Mouse (Mus musculus) limb, embryonic 11.5 days (tissue): ENCODE measurements around the gene Pigh. TPM values are rescaled to one million over a fixed set of nuclear protein-coding genes. Genes with fewer than 3 reads are reported as not detected.

Source experiments
- ATAC-seq: fragments of 200-750 bp; cut with Nextera tagmentation; 2 replicates; pipeline ENCODE4 v1.8.0; 2017; ENCODE audit warnings: low read depth; ENCODE audit not compliant: insufficient number of reproducible peaks, low FRiP score, low TSS enrichment
- DNase-seq: peaks from one replicate; pipeline ENCODE4 v3.0.0-alpha.2; 2015; ENCODE audit warnings: low spot score
- H3K27ac ChIP-seq: fragments of 300-500 bp; sonication (generic); replicated peaks from 2 replicates; pipeline ENCODE4 v1.5.1; 2014; ENCODE audit warnings: low read depth, mild to moderate bottlenecking, low read length
- H3K27me3 ChIP-seq: fragments of 300-500 bp; sonication (generic); 2 replicates; pipeline ENCODE4 v1.6.1; 2014; ENCODE audit warnings: mild to moderate bottlenecking, low read length, mixed read lengths; ENCODE audit not compliant: control insufficient read depth, insufficient read depth
- H3K36me3 ChIP-seq: fragments of 300-500 bp; sonication (generic); 2 replicates; pipeline ENCODE4 v1.6.1; 2014; ENCODE audit warnings: mild to moderate bottlenecking, low read length, moderate library complexity, mixed read lengths; ENCODE audit not compliant: control insufficient read depth, insufficient read depth
- H3K4me1 ChIP-seq: fragments of 300-500 bp; sonication (generic); 2 replicates; pipeline ENCODE4 v1.6.1; 2014; ENCODE audit warnings: low read length, mixed read lengths; ENCODE audit not compliant: control insufficient read depth, insufficient read depth
- H3K4me2 ChIP-seq: fragments of 300-500 bp; sonication (generic); 2 replicates; pipeline ENCODE4 v1.6.1; 2014; ENCODE audit warnings: low read depth, mild to moderate bottlenecking, moderate library complexity; ENCODE audit not compliant: severe bottlenecking
- H3K4me3 ChIP-seq: fragments of 300-500 bp; sonication (generic); 2 replicates; pipeline ENCODE4 v1.5.1; 2014; ENCODE audit warnings: low read depth, low read length
- H3K9ac ChIP-seq: fragments of 300-500 bp; sonication (generic); 2 replicates; pipeline ENCODE4 v1.6.1; 2014; ENCODE audit warnings: mild to moderate bottlenecking, low read length
- H3K9me3 ChIP-seq: fragments of 300-500 bp; sonication (generic); 2 replicates; pipeline ENCODE4 v1.6.1; 2016; ENCODE audit warnings: low read length; ENCODE audit not compliant: control insufficient read depth
- WGBS: fragments of 180-500 bp; shearing (Covaris S2); extraction: QIAGEN DNeasy Blood & Tissue Kit; methylation state at CpG from one replicate; pipeline ENCODE4 v1.1.7; 2014; 5-methylcytosine and 5-hydroxymethylcytosine counted together
- polyA plus RNA-seq: library from polyadenylated mRNA; unstranded; fragments of >200 nt; fragmentation: Nextera tagmentation; extraction: Ambion mirVana; gene quantifications from 2 replicates; pipeline ENCODE4 v1.2.1, GENCODE M21; 2014

Pigh gene
- polyA plus RNA-seq, 1 experiment from 2014 or later: 32.2 TPM

DNA sequence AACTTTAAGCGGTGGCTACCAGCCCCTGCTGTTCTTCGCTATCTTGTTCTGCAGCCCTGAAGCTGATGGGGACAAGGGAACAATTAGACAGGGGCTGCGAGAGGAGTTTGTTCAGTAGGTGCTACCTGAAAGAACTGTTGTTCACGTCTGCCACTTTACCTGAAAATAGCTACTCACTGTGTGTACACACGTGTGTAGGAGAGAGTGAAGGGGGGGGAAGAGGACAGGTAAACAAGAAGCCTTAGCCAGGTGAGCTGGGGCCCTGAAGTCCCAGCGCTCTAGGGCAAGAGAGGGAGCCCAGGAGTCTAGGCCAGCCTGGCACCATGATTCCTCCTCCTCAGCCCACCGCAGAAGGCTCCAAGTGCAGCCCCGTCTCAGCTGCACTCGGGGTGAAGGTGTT lies 29.3 kb downstream of the Pigh start:
- Histone ChIP-seq H3K9ac (no peak overlapping the region), H3K4me3 (no peak overlapping the region), H3K36me3 (no peaks in the 10 kb centered on the region), H3K27ac (no peak overlapping the region), H3K9me3 (no peaks in the 10 kb centered on the region), H3K4me2 (no peak overlapping the region), H3K27me3 (no peaks in the 10 kb centered on the region), H3K4me1 (no peaks in the 10 kb centered on the region)
- ATAC-seq: no peak
- 89% methylated on average over 9 of the region's 9 CpGs for WGBS
- DNase-seq: no peak

DNA sequence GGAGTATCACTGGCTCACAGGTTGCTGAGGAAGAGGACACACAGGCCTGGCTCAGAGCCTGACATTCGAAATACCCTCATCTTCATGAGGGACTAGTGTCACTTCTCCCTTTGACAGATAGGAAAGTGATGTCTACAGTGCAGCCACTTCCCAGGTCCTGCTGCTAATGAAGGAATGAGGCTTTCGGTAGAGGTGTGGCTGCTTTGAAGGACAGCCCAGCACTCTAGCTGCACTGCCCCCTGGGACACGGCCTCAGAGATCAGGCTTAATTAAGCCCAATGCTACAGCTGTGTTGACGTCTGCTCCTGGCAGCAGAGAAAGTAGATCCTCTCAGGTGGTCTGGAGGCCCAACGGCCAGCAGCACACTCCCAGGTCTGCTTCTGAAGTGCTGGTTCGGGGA lies 29.9 kb downstream of the Pigh start:
- H3K27me3 ChIP-seq: no peaks in the 10 kb centered on the region
- no peak overlapping the region for H3K4me2 ChIP-seq
- H3K4me1 ChIP-seq: no peaks in the 10 kb centered on the region
- ATAC-seq (no peak), DNase-seq (no peak)
- H3K27ac ChIP-seq: no peak overlapping the region
- no peaks in the 10 kb centered on the region for H3K9me3 ChIP-seq
- H3K9ac ChIP-seq: no peak overlapping the region
- WGBS: 71% methylated on average over 6 of the region's 6 CpGs
- H3K4me3 ChIP-seq: no peak overlapping the region
- no peaks in the 10 kb centered on the region for H3K36me3 ChIP-seq

DNA sequence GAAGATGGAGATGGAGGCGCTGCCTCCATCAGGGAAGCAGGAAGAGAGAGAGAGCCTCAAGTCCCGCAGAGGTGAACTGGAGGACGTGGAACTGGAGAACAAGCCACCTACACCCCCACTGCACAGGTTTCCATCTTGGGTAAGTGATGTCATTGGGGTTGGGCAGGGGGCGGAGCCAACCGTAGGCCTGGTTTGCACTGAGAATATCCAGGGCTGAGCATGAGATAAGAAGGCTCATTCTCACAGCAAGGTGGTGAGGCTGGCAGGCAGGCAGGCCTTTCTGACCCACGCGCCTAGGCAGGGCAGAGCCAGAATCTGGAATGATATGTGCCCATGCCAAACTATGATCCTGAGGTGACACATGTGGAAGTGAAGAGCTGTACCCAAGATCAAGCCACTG lies 34.2 kb downstream of the Pigh start:
- no peaks in the 10 kb centered on the region for H3K36me3 ChIP-seq
- H3K27me3 ChIP-seq: no peaks in the 10 kb centered on the region
- DNase-seq (no peak), ATAC-seq (no peak)
- no peak overlapping the region for H3K4me2 ChIP-seq
- WGBS: 89% methylated on average over 7 of the region's 7 CpGs
- H3K9ac ChIP-seq: no peak overlapping the region
- no peak overlapping the region for H3K4me3 ChIP-seq
- no peaks in the 10 kb centered on the region for H3K4me1 ChIP-seq
- H3K9me3 ChIP-seq: no peaks in the 10 kb centered on the region
- H3K27ac ChIP-seq: no peak overlapping the region

DNA sequence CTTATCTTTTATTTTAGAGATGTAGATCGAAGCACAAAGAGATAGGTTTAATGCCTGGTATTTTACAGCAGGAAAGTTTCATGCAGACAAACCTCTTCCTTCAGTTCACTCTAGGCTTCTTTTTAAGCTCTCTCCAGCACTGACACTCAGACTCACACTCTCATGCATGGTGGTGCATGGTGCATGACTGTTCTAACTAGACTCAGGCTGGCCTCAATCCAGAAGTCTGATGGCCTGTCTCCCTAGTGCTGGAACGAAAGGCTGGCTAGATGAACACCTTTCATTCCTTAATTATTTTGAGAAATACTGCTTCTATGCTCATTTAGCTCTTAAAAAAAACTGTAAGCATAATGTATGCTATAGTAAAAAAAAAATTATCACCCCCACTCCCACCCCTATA lies 37.4 kb downstream of the Pigh start:
- Histone ChIP-seq H3K36me3 (peaks cover 2% of the 10 kb centered on the region; the same call in 1 of the 2 replicates), H3K4me1 (no peaks in the 10 kb centered on the region), H3K27ac (no peak overlapping the region), H3K9ac (no peak overlapping the region), H3K4me2 (no peak overlapping the region), H3K9me3 (no peaks in the 10 kb centered on the region), H3K27me3 (no peaks in the 10 kb centered on the region), H3K4me3 (no peak overlapping the region)
- WGBS: 85% methylated on average over 2 of the region's 2 CpGs
- DNase-seq (no peak), ATAC-seq (no peak)

DNA sequence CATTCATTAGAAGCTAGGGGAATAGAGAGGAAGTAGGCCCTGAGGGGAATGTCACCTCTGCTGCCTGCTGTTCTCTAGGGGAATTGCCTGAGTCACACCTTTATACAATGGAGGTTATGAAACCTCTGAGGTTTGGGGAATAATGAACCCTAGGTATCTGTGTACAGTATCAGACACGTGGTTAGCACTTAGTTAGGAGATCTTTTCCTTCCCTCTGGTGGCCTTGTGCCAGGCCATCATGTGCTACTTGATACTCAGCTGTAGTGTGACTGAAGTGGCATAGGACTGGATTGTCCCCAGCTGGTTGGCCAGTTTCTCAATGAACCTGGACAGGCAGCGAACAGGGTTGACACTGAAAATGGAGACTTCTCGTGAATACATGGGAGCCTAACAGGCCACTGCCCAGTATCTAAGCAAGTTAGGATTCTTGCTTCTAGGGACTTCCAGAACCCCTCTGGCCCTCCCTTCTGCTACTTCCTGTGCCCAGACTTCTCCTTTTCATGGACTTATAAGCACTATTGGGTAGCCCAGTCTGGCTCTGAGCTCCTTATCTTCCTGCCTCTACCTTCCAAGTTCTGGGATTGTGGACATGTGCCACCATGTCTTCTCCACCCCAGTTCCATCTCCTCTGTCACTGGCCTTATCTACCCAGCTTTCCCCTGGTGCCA lies 38.8 kb downstream of the Pigh start:
- no peaks in the 10 kb centered on the region for H3K9me3 ChIP-seq
- no peak overlapping the region for H3K4me3 ChIP-seq
- no peaks in the 10 kb centered on the region for H3K4me1 ChIP-seq
- 84% methylated on average over 3 of the region's 3 CpGs for WGBS
- ATAC-seq (no peak), DNase-seq (no peak)
- peaks cover 3% of the 10 kb centered on the region; the same call in 1 of the 2 replicates for H3K36me3 ChIP-seq
- no peak overlapping the region for H3K4me2 ChIP-seq
- no peak overlapping the region for H3K9ac ChIP-seq
- H3K27ac ChIP-seq: no peak overlapping the region
- H3K27me3 ChIP-seq: no peaks in the 10 kb centered on the region

DNA sequence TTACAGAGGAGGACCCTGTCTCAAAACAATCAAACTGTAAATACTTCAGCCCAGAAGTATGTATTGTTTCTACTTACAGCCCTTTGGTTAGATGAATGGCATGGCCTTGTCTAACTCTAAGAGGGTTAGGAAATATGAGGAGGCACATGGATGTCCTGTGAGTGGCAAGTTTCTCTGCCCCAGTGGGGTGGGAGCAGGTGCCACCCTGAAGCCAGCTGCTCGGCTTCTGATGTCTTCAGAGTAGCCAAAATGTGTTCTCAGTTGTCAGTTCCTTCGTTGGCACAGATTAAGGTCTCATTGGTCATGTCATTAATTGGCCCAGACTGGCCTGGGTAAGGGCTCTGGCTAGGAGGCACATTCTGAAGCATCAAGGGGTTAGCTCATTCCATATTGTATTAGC lies 39.6 kb downstream of the Pigh start:
- Histone ChIP-seq H3K9me3 (no peaks in the 10 kb centered on the region), H3K27me3 (no peaks in the 10 kb centered on the region), H3K27ac (no peak overlapping the region), H3K4me1 (no peaks in the 10 kb centered on the region), H3K36me3 (peaks cover 3% of the 10 kb centered on the region; the same call in 1 of the 2 replicates), H3K9ac (no peak overlapping the region), H3K4me2 (no peak overlapping the region), H3K4me3 (no peak overlapping the region)
- ATAC-seq (no peak), DNase-seq (no peak)
- 68% methylated on average over 2 of the region's 2 CpGs for WGBS

DNA sequence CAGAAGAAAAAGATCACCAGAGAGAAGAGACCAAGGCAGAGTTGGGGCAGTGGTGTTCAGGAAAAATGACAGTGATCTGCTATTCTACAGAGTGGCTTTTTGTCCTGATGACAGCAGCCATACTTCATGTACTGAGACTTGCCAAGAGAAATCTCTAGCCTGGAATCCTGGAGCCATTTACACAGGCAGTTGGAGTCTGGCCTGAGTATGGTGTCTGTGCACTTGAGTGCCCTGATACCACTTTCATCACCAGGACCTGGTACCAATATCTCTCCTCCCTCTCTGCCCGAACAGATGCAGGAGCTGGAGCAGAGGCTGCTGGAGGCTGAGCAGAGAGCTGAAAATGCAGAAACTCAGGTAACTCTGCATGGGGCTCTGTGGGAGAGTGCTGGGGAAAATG lies 40.6 kb downstream of the Pigh start:
- Histone ChIP-seq H3K9ac (no peak overlapping the region), H3K4me2 (no peak overlapping the region), H3K4me3 (no peak overlapping the region), H3K27me3 (no peaks in the 10 kb centered on the region), H3K4me1 (no peaks in the 10 kb centered on the region), H3K36me3 (peaks cover 3% of the 10 kb centered on the region; the same call in 1 of the 2 replicates), H3K9me3 (no peaks in the 10 kb centered on the region), H3K27ac (no peak overlapping the region)
- 79% methylated on average over 1 of the region's 1 CpGs for WGBS
- DNase-seq (no peak), ATAC-seq (no peak)

DNA sequence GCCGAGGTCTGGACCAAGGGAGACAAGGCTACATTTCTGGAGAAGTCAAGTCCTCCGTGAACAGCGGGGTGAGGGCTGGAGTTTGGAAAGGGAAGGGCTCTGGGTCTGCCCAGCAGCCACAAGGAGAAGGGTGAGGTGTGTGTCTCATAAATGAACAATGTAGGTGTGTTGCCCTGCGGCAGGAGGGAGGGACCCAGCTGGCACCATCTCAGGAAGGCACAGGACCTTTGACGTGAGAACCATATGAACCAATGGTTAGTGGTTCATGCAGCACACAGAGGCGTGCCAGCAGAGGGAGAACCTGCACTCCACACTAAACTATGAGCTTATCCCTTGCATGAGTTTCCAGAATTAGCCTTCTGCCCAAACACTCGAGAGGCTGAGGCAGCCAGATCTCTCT lies 42.2 kb downstream of the Pigh start:
- H3K36me3 ChIP-seq: peaks cover 3% of the 10 kb centered on the region; the same call in 1 of the 2 replicates
- H3K27ac ChIP-seq: no peak overlapping the region
- DNase-seq: no peak
- ATAC-seq: no peak
- no peaks in the 10 kb centered on the region for H3K9me3 ChIP-seq
- H3K4me1 ChIP-seq: no peaks in the 10 kb centered on the region
- H3K9ac ChIP-seq: no peak overlapping the region
- H3K4me3 ChIP-seq: no peak overlapping the region
- no peak overlapping the region for H3K4me2 ChIP-seq
- H3K27me3 ChIP-seq: no peaks in the 10 kb centered on the region
- WGBS: 92% methylated on average over 7 of the region's 7 CpGs

DNA sequence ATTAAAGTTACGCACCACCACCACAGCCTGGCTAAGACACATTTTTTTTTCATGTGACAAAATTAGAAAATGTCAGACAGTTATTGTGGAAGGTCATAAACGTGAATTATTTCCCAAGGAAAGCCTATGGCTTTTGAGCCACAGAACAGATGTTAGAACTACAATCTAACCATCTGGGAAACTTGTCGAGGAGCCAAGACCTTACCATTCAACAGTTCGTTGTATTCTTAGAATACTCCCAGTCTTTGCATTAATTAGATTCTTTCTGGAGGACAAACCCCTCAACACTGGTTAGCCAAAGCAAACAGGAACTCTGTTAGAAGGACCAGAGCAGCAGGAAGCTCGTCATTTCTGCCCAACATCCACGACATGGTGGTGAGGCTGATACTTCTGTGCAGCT lies 43.3 kb downstream of the Pigh start:
- 86% methylated on average over 6 of the region's 6 CpGs for WGBS

More for the DNA sequence above, 43.3 kb downstream of the Pigh start:
- Histone ChIP-seq H3K27ac (no peak overlapping the region), H3K9ac (no peak overlapping the region), H3K27me3 (no peaks in the 10 kb centered on the region), H3K36me3 (peaks cover 3% of the 10 kb centered on the region; the same call in 1 of the 2 replicates), H3K4me1 (no peaks in the 10 kb centered on the region), H3K4me3 (no peak overlapping the region), H3K4me2 (no peak overlapping the region), H3K9me3 (no peaks in the 10 kb centered on the region)
- DNase-seq (no peak), ATAC-seq (no peak)
